Mouse (Mus musculus): ENCODE data around the gene Ccdc177.

Ccdc177 gene

DNA sequence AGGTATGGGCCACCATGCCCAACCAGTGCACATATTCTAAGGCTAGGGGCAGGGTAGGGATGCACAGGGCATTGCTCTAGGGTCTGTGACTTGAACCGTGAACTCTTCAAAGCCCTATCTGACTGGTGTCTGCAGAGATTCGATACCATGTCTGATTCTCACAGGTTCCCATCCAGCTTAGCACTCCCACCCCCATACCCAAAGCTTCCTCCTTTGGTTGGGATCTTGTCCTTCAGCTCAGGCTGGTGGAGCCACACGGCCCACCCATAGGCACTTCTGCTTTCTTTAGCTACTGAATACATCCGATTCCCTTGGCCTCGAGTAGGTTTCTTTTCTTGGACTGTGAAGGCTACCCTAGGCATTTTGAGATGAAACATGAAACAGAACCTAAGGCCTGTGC is 24.5 kb upstream of the Ccdc177 start:
- no peak for DNase-seq (ENCODE audit: low spot score)

DNA sequence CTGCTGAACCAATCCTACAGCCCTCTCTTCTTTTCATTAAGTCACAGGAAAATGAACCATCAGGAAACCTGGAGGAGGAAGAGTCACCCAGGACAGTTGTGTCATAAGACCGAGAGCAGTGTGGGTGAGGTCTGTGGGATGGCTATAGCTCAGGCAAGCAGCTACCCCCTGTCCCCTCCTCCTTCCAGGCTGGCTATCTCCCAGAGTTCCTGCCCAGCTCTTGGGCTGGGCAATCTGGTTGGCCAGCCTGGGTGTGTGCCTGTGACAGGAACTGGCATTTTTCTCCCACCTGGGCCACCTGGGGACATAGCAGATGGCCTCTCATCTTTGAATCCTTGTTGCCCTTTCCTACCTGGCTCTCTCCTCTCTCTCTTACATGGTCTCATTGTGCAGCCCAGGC is 23.4 kb upstream of the Ccdc177 start:
- no peak for DNase-seq (ENCODE audit: low spot score)

DNA sequence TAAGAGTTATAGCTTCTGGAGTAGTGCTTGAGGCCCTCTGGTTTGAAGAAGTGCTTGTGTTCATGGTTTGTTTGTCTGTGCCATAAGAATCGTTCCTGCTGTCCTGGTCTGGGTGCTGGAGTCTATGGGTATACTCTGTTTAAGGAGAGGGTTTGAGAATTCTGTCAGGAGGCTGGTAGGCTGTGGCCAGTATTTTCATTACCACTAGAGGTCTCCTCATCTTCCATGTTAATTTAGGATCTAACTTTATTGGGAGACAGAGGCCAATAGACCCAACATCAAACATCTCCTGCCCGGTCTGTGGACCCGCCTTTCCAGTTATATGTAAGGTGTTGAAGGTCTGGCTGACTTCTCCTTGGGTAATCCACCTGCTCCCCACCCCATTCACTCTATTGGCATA is 22.4 kb upstream of the Ccdc177 start:
- DNase-seq (ENCODE audit: low spot score) = no peak

DNA sequence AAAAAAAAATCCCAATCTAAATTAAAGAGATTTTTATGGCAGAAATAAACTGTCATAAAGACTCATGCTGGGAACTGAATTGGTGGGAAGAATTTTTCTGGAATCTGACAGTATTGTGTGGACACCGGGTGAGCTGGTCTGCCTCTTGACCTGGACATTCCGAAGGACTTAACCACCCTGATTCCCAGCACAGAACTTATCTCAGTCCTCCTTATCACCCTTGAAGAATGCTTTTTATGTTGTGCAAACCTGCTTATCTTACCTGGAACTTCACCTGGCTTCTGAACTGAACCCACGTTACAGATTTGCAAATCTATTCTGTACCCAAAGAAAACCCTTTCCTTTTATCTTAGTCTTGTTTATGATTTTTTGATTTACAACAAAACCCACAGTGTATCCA is 21.7 kb upstream of the Ccdc177 start:
- no peak for DNase-seq (ENCODE audit: low spot score)

DNA sequence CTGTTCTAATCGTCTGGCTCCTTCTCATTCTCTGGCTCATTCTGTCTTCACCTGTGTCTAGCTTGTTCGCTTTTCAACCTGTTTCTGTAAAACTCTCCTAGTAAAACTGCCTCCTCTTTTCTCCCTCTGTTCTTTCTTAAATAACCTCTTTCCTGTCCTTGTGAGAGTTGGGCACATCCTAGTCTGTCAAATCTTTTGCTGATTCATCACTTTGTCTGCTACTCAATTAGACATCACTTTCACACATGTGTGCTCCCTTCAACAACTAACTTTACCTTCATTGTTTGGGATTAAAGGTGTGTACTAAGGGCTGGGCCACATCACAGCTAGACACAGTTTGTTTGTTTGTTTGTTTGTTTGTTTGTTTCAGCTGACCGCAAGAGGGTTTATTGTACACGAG is 19.3 kb upstream of the Ccdc177 start:
- no peak for DNase-seq (ENCODE audit: low spot score)

DNA sequence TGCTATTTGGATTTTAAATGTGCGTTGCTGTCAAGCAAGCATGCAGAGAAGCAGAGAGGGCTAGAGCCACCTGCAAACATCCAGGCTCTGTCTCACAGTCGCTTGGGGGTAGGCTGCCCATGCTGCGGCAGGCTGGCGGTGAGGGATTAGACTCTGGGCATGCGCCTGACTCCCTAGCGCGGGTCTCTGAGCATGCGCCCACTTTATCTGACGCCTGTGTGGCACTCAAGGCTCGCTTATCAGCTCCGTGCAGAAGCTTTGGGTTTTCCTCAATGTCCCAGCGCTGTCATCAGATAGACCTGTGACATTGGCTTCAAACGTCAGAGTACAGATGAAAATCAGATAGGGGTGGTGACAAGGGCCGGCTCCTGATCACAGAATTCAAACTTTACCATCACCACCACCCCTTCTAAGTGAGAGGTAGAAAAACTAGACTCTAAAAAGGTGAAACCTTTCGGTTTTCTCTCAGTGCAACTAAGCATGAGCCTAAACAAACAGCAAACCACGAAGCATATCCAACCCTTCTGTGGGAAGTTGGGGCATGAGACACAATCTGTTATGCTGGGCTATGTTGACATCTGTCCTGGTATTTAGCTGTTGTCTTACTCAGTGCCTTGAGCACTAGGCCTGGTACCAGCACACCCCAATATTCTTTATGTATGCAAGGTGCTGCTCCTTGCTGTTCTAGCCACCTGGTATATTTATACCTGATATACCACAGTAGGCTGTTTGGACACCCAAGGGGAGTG is 17.9 kb upstream of the Ccdc177 start:
- DNase-seq (ENCODE audit: low spot score) = no peak

DNA sequence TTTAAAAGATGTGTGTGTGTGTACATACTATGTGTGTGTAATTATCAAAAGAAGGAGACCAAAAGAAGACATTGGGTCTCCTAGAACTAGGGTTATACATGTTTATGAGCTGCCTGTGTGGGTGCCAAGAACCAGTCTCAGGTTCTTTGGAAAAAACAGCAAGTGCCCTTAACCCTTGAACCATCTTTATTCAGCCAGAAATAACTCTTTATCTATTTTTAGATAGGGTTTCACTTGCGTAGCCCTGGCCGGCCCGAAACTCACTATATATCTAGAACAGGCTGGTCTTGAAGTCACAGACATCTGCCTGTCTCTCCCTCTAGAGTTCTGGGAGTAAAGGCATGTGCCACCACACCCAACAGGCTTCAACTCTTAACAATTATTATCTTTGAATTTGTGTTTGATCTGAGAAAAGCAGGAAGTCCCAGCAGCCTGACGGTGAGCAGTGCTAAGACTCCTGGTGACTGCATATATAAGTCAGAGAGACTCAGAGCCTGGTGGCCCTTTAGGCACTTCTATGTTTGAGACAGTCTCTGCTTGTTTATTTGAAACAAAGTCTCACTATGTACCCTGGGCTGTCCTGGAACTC is 15.7 kb upstream of the Ccdc177 start:
- DNase-seq (ENCODE audit: low spot score) = no peak

DNA sequence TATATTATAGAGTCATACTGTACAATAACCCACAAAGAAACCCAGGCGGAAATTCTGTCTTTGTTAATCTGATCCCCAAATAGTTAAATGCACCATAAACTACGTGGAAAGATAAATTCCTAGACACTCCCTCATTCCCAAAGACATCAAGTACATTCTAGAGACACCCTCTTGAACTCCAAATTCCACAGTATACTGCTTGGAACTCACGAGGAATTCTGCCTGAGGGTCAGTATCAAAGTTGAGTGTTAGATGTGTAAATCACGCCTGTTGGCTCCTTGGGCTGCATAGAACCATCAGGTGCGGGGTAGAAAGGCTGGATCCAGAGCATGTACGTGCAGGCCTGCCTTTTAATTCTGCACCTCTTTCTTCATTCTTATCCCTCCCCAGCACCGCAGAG is 14.3 kb upstream of the Ccdc177 start:
- DNase-seq (ENCODE audit: low spot score) = no peak

DNA sequence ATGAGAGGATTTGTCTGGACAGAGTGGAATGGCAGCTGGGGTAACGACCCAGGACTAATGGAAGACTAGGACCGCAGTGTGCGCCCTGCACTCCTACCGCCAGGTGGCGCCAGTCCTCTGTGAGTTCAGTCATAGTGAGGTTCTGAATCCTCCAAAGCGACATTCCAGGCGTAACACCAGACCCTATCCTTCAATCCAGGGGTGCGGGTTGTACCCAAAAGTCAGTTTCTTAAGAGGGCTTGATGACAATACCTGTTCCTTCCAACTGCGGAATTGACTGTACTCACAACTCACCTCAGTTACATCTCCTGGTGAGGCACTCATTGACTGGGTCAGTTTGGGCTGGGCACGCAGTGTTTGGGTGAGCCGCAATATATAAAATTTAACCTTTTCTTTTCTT is 9.2 kb upstream of the Ccdc177 start:
- peak; percentile 79 for DNase-seq (ENCODE audit: low spot score)

DNA sequence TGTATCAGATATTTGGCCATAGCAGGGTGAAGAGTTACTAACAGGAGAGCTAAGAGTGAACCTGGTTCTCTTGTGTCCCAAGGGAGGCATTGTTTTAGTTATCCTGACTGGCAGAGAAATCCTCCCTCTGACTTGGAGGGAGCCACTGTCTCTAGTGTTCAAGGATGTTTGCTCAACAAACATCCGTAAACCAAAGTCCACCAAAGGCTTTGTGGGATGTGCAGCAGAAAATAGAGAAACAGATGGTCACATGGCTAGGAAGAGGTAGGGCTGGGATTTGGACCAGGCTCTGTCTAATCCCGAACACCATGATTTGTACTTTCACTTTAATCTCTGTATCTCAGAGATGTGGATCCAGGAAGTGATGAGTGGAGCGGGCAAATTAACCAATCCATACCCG is 3.6 kb upstream of the Ccdc177 start:
- DNase-seq (ENCODE audit: low spot score) = no peak

DNA sequence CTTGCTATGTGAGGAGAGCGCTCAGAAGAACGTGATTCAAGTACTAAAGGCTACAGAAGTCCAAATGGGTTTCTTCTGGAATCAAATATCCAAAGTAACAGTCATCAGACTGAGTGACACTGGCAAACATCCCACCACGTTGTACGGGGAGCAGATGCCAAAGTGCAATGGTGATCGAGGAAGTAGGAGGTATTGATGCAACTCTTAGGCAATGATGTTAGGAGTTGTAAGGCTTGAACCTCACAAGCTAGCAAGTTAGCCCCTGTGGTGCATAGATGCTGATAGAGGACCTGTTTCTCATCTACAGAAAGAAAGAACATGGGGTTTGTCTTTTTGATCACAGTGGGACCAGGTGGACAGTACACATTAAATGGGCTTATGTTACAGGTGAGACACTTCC is 2.5 kb upstream of the Ccdc177 start:
- no peak for DNase-seq (ENCODE audit: low spot score)

DNA sequence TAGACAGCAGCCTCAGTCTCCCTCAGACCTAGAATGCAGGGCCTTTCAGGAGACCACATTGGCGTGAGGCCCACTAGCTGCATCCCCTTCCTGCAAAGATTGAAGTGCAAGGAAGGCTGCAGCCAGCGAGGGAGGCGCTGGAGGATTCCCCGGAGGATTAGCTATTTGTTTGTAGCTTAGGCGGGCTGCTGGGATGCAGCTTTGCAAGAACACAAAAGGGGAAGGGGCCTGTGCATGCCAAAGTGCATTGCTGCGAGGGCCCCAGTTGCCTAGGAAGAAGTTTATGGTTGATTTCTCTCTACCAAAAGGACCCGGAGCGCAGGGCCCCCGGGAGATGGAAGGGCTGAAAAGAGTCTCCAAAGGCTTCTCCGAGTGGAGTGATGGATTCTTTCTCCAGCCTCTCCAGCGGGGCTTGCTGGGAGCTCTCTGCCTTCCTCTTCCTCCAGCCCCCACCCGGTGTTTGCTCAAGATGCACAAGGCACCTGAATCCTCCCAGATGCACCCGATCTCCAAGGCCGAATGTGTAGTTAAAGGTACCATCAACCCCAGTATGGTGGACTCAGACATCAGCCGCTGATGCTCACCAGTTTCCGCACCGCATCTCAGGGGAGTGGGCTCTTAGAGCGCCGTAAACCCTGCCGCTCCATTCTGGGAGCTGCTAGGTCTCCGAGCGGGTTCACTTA is 633 bp downstream of the Ccdc177 start:
- DNase-seq (ENCODE audit: low spot score) = no peak

DNA sequence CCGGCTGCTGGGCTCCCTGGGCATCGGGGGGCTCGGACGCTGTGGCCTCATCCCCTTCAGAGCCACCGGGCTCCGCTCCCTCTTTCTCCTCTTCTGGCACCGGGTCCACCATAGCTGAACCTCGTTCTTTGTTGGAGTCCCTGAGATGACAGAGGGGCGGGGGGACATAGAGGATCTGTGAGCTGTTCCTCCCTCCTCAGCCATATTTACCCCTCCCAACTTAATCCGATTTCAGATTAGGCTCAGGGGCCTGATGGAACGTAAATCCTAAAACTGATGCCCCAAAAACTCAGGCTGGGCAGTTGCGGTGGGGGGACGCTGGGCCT is 1.1 kb downstream of the Ccdc177 start:
- no peak for DNase-seq (ENCODE audit: low spot score)

DNA sequence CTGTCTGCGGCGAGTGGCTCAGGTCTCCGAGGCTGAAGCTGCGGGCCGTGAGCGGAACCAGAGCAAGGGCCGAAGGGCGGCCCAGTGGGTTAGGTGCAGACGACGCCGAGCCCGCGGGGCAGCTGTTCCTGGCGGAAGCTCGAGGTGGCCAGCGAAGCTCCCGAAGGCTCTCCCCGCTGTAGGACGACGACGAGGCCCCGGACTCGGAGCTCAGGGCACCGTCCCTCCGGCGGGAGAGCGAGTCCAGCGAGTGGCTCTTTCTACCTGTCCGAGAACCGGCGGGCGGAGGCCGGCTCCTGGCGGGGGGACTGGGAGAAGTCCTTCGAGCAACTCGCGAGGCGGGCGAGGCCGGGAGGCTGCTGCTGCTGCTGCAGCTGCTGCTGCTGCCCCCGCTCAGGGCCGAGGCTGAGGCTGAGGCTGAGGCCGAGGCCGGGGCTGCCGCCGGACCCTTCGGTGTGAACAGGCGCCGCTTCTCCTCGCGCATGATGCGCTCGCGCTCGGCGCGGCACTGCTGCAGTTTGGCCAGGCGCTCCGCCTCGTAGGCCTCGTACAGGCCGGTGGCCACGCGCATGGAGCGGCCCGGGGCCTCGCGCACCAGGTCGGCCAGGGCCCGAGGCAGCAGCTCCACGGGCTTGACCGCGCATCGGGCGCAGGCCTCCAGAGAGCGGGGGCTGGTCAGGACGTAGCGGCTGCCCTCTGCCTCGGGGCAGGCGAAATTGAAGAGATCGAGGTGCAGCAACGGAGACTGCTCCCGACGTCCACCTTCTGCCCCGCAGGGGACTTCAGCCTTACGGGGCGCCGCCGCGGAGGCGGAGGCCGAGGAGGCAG is 1.7 kb downstream of the Ccdc177 start:
- DNase-seq (ENCODE audit: low spot score) = peak; percentile 32

DNA sequence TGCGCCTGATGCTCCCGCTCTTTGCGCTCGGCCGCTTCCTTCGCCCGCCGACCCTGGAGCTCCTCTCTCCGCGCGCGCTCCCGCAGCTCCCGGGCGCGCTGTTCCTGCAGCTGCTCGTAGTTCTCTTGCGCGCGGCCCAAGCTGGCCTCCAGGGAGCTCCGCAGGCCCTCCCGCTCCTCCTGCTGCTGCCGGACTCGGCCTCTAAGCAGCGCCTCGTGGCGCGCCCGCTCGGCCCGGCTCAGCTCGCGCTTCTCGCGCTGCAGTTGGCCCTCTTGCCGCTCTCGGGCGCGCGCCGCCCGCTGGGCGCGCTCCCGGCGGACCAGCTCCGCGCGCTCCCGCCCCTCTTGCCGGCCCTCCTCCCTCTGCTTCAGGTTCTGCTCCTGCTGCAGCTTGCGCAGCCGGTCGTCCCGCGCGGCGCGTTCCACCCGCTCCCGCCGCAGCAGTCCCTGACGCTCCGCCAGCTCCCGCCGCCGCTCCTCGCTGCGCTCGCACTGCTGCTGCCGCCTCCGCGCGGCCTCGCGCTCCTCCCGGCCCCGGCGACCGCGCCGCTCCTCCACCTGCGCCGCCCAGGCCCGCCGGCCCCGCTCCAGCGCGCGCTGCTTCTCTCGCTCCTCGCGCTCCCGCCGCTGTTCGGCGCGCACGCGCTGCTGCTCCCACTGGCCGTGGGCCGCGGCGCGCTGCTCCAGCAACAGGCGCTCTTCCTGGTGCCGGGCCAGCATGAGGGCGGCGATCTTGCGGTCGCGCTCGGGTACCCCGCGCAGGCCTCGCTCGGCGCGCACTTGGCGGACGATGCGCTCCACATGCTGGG is 2.5 kb downstream of the Ccdc177 start:
- DNase-seq (ENCODE audit: low spot score) = peak; percentile 56

DNA sequence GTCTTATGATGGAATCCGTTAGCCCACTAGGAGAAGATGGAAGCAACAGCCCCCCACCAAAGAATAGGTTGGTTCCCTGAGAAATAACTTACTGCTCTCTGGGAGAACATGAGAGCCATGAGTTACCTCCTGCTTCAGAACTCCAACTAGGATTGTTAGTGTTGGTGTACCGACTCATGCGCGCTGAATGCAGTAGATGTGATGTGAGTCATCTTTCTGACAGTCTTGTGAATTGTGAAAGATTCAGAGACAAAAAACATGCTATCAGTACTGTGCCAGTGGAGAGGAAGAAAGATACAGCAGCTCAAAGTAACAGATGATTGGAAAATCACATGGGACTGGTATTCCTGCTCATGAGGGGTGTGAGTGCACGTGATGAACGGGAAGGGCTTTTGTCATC is 8.9 kb downstream of the Ccdc177 start:
- no peak for DNase-seq (ENCODE audit: low spot score)

DNA sequence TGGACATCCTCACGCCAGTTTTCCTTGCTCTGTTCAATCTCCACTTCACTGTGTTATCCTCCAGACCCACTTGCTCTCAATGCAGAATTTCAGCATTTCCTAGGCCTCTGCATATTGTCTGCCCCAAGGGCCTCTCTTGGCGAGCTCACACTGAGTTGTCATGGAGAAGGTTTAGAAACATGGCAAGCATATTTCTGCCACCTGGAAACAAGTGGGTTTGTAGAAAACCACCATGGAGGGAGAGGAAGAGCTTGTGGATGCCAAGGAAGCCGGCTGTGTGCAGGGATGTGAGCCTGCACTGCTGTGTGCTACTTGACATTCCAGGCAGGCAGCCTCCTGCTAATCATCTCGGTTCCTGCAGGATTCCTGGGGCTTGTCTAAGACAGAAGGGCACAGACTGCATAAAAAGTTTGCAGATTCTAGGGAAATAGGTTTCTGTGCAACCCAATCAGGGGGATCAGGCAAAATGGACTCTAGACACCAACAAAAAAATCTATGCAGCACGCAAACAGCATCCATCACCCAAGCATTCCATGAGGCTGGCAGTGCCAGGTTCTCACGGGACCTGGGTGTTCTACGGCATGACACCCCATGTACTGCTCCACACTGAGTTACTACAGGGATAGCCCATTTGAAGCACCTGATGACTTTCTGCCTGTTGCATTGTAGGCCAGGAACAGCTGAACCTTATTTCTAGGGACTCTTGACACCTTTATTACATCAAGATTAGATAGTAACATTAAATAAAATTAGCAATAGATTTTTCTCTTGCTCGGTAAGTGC is 14.3 kb downstream of the Ccdc177 start:
- DNase-seq (ENCODE audit: low spot score) = no peak

DNA sequence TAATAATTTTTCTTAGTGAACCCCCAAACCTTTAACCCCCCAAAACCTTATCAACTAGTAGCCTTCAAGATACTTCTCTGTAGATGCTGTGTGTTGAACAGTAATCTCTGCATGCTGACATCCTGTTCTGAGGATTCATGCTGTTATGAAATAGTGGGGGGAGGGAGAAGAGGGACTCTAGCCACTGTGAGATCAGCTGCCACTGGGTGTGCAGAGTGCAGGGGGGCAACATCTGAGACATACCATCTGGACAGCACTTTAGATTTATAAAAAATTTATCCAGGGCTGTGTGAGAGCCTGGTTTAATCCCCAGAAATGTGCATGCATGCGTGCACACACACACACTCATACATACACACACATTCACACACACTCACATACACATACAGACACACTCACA is 15.9 kb downstream of the Ccdc177 start:
- DNase-seq (ENCODE audit: low spot score) = no peak

DNA sequence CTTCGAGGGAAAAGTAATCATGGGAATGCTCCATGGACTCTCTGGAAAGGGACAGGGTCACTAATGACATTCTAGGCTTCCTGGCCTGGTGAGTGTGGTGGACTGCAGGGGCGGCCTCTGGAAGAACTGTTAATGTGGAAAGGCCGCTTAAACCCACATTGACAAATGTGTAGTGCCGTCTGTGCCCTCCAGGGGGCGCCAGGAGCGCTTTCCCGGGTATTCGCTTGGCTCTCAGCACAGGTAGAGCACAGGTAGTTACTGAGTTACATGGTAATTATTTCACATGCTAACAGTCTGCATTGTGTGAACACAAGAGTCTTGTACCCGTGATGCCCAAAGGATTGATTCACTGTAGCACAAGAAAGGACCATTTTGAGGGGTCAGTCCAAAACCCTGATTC is 21.0 kb downstream of the Ccdc177 start:
- peak; percentile 19 for DNase-seq (ENCODE audit: low spot score)

DNA sequence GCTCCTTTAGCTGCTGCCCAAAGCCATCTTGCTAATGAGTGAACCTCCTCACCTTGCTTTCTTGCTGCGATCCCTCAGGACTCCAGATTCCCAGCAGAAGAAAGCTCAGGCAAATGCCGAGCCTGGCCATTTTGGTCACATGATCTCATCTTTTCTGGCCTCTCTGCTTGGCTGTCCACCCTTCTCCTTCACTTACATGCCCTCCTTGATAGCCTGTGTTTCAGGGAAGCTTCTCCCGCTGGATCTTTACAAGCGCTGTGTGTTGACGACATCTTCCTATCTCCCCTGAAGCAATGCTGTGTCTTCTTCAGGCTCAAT is 23.2 kb downstream of the Ccdc177 start:
- no peak for DNase-seq (ENCODE audit: low spot score)
